Mouse (Mus musculus): ENCODE measurements around the gene Krtap5-4. TPM values are rescaled to one million over a fixed set of nuclear protein-coding genes. Genes with fewer than 3 reads are reported as not detected.
"Not testable (repeated sequence)": the region's sequence is repeated elsewhere in the genome, so short reads cannot be mapped to it uniquely, and the experiment has no call there.

Gene Krtap5-4
- polyA plus RNA-seq, 1 experiment from 2014 or later: not detected

DNA sequence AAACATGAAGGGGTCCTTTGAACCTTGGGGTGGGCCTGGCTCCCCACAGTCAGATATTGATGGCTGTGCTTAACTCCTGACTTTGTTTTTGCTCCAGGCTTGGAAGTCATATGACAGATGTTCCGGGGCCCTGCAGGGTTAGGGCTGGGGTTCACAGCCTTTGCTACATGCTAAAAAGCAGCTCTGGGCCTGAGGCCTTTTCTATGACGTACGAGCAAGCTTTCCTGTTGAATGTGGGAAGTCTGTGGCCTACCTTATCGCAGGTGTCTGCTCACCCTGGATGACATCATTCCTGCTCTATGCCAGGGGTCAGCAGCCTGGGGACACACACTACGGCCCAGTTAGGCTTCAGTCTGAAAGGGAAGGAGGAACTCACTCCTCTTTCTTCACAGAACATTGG, 13.9 kb downstream of the Krtap5-4 start:
- no peak overlapping the region for H3K4me2 ChIP-seq (ENCODE audit: low read length)
- 0 out of 2 replicates have a peak, but pooled peaks cover 3% of the 10 kb centered on the region for H3K4me1 ChIP-seq (replicated peaks; ENCODE audit: control insufficient read depth, insufficient read depth, low read length)
- H3K27ac ChIP-seq (ENCODE audit: low read length): no peak overlapping the region
- no peak for ATAC-seq
- 87% methylated on average over 5 of the region's 5 CpGs for WGBS
- H3K27me3 ChIP-seq (replicated peaks; ENCODE audit: control insufficient read depth, insufficient read depth, low read length): no peaks in the 10 kb centered on the region
- no peaks in the 10 kb centered on the region for H3K36me3 ChIP-seq (ENCODE audit: control insufficient read depth, insufficient read depth)
- no peak overlapping the region for H3K9ac ChIP-seq (replicated peaks; ENCODE audit: low read depth, low read length)
- H3K4me3 ChIP-seq (replicated peaks; ENCODE audit: low read length): no peak overlapping the region
- no peaks in the 10 kb centered on the region for H3K9me3 ChIP-seq (ENCODE audit: control insufficient read depth, low read length)

DNA sequence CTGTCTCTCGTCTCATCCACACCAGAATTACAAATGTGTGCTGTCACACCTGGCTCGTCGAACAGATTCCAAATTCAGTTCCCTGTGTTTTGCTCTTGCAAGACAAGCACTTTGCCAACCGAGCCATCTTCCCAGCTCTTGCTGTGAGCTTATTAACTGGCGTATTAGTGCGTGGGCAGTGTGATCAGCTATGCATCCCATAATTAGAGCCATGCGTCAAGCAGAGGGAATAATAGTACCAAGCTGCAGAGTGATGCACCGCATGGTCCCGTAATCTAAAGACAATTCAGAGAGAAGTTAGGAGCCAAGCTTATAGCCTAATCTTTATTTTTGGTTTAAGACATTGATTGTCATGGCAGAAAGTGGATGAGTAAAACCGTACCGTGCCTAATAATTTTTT, 15.8 kb downstream of the Krtap5-4 start:
- WGBS: 66% methylated on average over 11 of the region's 11 CpGs
- Histone ChIP-seq H3K36me3 (ENCODE audit: control insufficient read depth, insufficient read depth) (no peaks in the 10 kb centered on the region), H3K4me2 (ENCODE audit: low read length) (no peak overlapping the region), H3K9me3 (ENCODE audit: control insufficient read depth, low read length) (no peaks in the 10 kb centered on the region), H3K27ac (ENCODE audit: low read length) (no peak overlapping the region), H3K4me3 (replicated peaks; ENCODE audit: low read length) (no peak overlapping the region), H3K27me3 (replicated peaks; ENCODE audit: control insufficient read depth, insufficient read depth, low read length) (no peaks in the 10 kb centered on the region), H3K9ac (replicated peaks; ENCODE audit: low read depth, low read length) (no peak overlapping the region), H3K4me1 (replicated peaks; ENCODE audit: control insufficient read depth, insufficient read depth, low read length) (0 out of 2 replicates have a peak, but pooled peaks cover 3% of the 10 kb centered on the region)
- ATAC-seq: no peak

DNA sequence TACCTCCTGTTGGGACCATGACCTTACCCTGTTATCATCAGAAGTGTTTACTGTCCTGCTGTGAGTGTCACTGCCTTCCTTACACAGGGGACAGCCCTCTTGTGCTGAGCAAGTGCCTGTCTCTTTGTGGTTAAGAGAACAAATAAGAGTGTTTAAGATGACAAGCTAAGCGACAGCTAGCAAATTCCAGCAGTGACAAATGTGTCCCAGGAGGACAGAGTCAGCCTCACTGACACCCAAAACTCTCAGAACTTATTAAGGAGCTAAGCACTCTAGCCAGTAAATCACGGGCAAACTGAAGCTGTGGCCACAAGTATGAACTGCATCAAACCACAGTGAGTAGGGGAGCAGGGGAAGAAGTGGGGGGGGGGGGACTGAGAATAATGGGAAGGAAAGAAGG, 17.6 kb downstream of the Krtap5-4 start:
- H3K9me3 ChIP-seq (ENCODE audit: control insufficient read depth, low read length): no peaks in the 10 kb centered on the region
- H3K4me2 ChIP-seq (ENCODE audit: low read length): no peak overlapping the region
- no peak overlapping the region for H3K27ac ChIP-seq (ENCODE audit: low read length)
- H3K4me3 ChIP-seq (replicated peaks; ENCODE audit: low read length): no peak overlapping the region
- H3K4me1 ChIP-seq (replicated peaks; ENCODE audit: control insufficient read depth, insufficient read depth, low read length): no peaks in the 10 kb centered on the region
- no peak overlapping the region for H3K9ac ChIP-seq (replicated peaks; ENCODE audit: low read depth, low read length)
- H3K27me3 ChIP-seq (replicated peaks; ENCODE audit: control insufficient read depth, insufficient read depth, low read length): no peaks in the 10 kb centered on the region
- no peaks in the 10 kb centered on the region for H3K36me3 ChIP-seq (ENCODE audit: control insufficient read depth, insufficient read depth)
- ATAC-seq: no peak
- WGBS: 45% methylated on average over 2 of the region's 2 CpGs

DNA sequence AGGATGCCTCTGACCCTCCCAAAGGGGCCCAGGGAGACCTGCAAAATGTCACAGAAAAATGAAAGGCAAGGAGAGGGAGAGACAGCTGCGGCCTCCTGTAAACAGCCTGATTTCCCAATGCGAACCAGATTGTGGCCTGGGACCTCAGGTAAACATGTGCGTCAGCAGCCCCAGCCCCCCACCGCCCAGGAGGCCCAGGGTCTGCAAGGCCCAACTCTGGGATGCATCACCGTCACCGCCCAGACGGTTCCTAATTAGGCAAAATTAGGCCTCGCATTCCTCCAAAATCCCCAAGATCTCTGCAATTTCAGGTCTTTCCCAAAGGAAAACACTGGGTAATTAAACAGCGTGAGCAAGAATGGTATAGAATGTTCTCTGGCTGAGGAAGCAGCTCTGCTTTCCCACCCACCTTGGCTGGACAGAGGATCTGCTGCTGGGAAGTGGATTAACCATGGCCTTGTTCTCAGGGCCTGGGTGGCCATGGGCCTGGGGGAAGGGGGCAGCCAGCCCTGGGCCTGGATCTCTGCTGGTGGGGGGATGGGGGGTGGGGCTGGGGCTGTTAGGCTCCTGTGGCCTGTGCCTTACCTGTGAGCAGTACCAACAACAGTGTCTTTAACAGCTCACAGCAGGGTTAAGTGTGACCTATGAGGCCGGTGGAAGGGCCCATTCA, 18.4 kb downstream of the Krtap5-4 start:
- H3K4me3 ChIP-seq (replicated peaks; ENCODE audit: low read length); H3K4me1 ChIP-seq (replicated peaks; ENCODE audit: control insufficient read depth, insufficient read depth, low read length); ATAC-seq; H3K9ac ChIP-seq (replicated peaks; ENCODE audit: low read depth, low read length); H3K27ac ChIP-seq (ENCODE audit: low read length); H3K36me3 ChIP-seq (ENCODE audit: control insufficient read depth, insufficient read depth); H3K4me2 ChIP-seq (ENCODE audit: low read length); H3K27me3 ChIP-seq (replicated peaks; ENCODE audit: control insufficient read depth, insufficient read depth, low read length); H3K9me3 ChIP-seq (ENCODE audit: control insufficient read depth, low read length): not testable (repeated sequence)
- 22% methylated on average over 4 of the region's 10 CpGs for WGBS

DNA sequence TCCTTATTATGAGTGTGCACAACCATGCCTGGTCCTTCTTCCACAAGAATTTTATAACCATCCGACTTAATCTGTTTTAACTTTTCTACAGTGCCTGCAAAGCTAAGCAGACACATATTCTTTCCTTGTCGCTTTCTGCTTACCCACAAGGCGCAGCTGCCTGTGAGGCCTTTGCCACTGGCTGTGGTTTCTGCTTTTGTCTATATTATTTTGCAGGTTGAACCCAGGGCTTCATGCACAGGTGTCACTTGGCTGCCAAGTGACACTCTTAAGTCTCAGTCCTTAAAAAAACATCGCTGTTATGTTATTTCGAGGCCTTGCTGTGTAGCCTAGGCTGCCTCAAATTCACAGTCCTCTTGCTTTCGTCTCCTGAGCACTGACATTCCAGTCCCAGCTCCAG, 19.3 kb downstream of the Krtap5-4 start:
- Histone ChIP-seq H3K9ac (replicated peaks; ENCODE audit: low read depth, low read length) (no peak overlapping the region), H3K9me3 (ENCODE audit: control insufficient read depth, low read length) (no peaks in the 10 kb centered on the region), H3K27me3 (replicated peaks; ENCODE audit: control insufficient read depth, insufficient read depth, low read length) (no peaks in the 10 kb centered on the region), H3K4me2 (ENCODE audit: low read length) (no peak overlapping the region), H3K27ac (ENCODE audit: low read length) (no peak overlapping the region), H3K4me1 (replicated peaks; ENCODE audit: control insufficient read depth, insufficient read depth, low read length) (no peaks in the 10 kb centered on the region), H3K4me3 (replicated peaks; ENCODE audit: low read length) (no peak overlapping the region), H3K36me3 (ENCODE audit: control insufficient read depth, insufficient read depth) (no peaks in the 10 kb centered on the region)
- no peak for ATAC-seq
- WGBS: 96% methylated on average over 6 of the region's 6 CpGs

DNA sequence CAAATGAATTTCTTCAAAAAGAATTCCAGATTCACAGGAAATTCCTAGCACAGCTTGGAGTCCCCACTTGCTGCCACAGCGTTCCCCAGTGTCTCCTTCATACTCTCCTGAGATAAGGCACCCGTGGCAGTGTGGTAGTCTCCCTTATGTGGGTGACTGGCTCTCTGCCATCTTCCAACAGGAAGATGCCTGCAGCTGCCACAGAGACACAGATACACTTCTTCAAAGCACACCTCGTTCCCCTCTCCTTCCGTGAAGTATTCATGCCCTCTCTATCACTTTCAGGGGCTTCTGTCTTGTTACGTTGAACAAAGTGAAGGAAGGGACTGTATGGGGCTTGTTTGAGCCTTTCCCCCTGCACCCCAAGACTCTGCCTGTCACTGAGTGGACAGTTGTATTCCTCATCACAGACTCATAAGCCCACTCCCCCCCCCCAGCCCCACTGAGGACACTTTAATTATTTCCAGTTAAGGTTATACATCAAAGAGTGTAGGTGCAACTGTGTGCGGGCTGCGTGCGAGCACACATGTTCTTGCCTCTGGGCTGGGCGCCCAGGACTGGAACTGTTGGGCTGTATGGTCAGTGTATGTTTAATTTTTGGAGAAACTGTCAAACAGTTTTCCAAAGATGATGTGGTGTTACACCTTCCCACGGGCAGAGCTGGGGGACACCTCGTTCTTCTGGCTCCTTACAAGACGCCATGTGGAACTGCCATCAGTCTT, 20.2 kb downstream of the Krtap5-4 start:
- Histone ChIP-seq H3K27me3 (replicated peaks; ENCODE audit: control insufficient read depth, insufficient read depth, low read length) (no peaks in the 10 kb centered on the region), H3K4me3 (replicated peaks; ENCODE audit: low read length) (no peak overlapping the region), H3K36me3 (ENCODE audit: control insufficient read depth, insufficient read depth) (no peaks in the 10 kb centered on the region), H3K4me1 (replicated peaks; ENCODE audit: control insufficient read depth, insufficient read depth, low read length) (no peaks in the 10 kb centered on the region), H3K9ac (replicated peaks; ENCODE audit: low read depth, low read length) (no peak overlapping the region), H3K9me3 (ENCODE audit: control insufficient read depth, low read length) (no peaks in the 10 kb centered on the region), H3K27ac (ENCODE audit: low read length) (no peak overlapping the region), H3K4me2 (ENCODE audit: low read length) (no peak overlapping the region)
- ATAC-seq: no peak
- 85% methylated on average over 12 of the region's 12 CpGs for WGBS

DNA sequence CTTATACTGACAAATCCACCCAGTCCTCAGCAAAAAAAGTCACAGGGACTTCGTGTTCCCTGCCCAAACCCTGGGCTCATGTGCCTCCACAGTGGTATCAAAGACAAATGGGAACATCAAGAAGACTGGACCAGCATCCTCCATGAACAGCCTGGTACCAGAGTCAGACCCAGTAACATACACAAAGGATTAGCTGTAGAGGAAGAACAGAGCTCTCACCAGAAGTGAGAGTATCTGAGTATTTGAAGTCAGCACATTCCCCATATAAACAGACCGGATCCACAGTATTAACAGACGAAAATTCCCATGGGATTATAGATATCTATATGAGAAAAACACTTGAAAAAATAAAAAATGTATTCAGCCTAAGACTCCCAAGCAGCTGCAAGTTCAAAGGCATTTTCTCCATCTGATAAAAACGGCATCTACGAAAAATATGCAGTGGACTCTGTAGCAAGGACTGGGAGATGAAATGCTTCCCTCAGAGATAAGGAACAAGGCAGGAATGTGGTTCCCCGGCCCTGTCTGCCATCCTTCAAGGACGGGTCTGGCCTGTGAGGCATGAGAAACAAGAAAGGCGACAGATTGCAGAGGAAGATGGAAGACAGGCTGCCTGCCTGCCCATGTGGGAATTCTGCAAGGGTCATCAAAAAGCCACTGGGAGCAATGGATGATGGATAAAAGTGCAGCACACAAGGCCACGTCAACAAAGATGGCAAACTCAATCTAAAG, 23.5 kb downstream of the Krtap5-4 start:
- WGBS: 78% methylated on average over 9 of the region's 9 CpGs
- H3K27me3 ChIP-seq (replicated peaks; ENCODE audit: control insufficient read depth, insufficient read depth, low read length): no peaks in the 10 kb centered on the region
- no peak overlapping the region for H3K4me3 ChIP-seq (replicated peaks; ENCODE audit: low read length)
- no peaks in the 10 kb centered on the region for H3K36me3 ChIP-seq (ENCODE audit: control insufficient read depth, insufficient read depth)
- H3K27ac ChIP-seq (ENCODE audit: low read length): no peak overlapping the region
- H3K9me3 ChIP-seq (ENCODE audit: control insufficient read depth, low read length): no peaks in the 10 kb centered on the region
- H3K4me2 ChIP-seq (ENCODE audit: low read length): no peak overlapping the region
- no peaks in the 10 kb centered on the region for H3K4me1 ChIP-seq (replicated peaks; ENCODE audit: control insufficient read depth, insufficient read depth, low read length)
- no peak overlapping the region for H3K9ac ChIP-seq (replicated peaks; ENCODE audit: low read depth, low read length)
- ATAC-seq: no peak

DNA sequence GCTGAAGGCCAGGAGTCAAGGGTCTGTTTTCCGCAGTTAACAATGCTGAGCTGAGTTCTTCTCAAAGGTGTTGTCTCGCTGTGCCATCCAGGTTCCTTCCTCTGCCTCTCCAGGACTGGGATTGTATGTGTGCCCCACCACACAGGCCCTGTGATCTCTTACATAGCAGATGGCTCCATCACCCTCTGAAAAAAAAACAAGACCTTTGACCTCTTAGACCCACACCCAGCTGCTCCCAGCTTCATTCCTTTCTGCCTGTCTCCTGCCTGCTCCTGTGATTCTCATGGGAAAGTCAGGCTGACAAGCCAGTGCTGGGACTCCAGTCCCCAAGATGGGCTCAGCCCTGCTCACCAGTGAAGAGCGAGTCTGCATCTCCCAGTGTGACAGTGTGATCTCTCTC, 25.2 kb downstream of the Krtap5-4 start:
- H3K27me3 ChIP-seq (replicated peaks; ENCODE audit: control insufficient read depth, insufficient read depth, low read length): no peaks in the 10 kb centered on the region
- no peaks in the 10 kb centered on the region for H3K36me3 ChIP-seq (ENCODE audit: control insufficient read depth, insufficient read depth)
- H3K9ac ChIP-seq (replicated peaks; ENCODE audit: low read depth, low read length): no peak overlapping the region
- no peak overlapping the region for H3K4me2 ChIP-seq (ENCODE audit: low read length)
- WGBS: 74% methylated on average over 3 of the region's 3 CpGs
- H3K9me3 ChIP-seq (ENCODE audit: control insufficient read depth, low read length): no peaks in the 10 kb centered on the region
- no peaks in the 10 kb centered on the region for H3K4me1 ChIP-seq (replicated peaks; ENCODE audit: control insufficient read depth, insufficient read depth, low read length)
- ATAC-seq: no peak
- H3K27ac ChIP-seq (ENCODE audit: low read length): no peak overlapping the region
- H3K4me3 ChIP-seq (replicated peaks; ENCODE audit: low read length): no peak overlapping the region

DNA sequence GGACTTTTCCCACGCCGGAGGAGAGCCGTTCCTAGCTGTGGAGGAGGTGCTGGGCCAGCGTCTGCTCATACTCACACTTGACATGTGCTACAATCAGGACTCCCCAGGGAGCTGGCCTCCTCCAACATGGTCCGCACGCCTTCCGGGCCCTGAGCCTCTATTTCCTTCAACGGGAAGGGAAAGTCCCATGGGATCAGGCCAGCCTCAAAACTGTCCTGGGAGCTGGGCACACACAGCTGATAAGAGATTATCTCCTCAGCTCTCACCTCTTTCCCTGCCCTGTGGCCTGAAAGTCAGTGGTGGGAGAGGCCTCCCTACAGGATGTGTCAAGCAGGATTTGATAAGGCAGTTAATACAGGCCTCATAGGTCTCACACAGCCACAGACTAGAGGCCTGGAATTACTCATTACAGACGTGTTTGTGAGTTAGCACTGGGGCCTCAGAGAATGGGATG, 26.9 kb downstream of the Krtap5-4 start:
- Histone ChIP-seq H3K9me3 (ENCODE audit: control insufficient read depth, low read length) (no peaks in the 10 kb centered on the region), H3K4me2 (ENCODE audit: low read length) (no peak overlapping the region), H3K4me3 (replicated peaks; ENCODE audit: low read length) (no peak overlapping the region), H3K27ac (ENCODE audit: low read length) (no peak overlapping the region), H3K36me3 (ENCODE audit: control insufficient read depth, insufficient read depth) (no peaks in the 10 kb centered on the region), H3K9ac (replicated peaks; ENCODE audit: low read depth, low read length) (no peak overlapping the region), H3K27me3 (replicated peaks; ENCODE audit: control insufficient read depth, insufficient read depth, low read length) (no peaks in the 10 kb centered on the region), H3K4me1 (replicated peaks; ENCODE audit: control insufficient read depth, insufficient read depth, low read length) (no peaks in the 10 kb centered on the region; the same call in 1 of the 2 replicates)
- ATAC-seq: no peak
- 85% methylated on average over 9 of the region's 9 CpGs for WGBS
